Mouse (Mus musculus) midbrain, embryonic 16.5 days (tissue): Measurements from ENCODE around the gene Lmo2. TPM values are rescaled to one million over a fixed set of nuclear protein-coding genes. Genes with fewer than 3 reads are reported as not detected.

Source experiments
- ATAC-seq: fragments of 200-750 bp; cut with Nextera tagmentation; 2 replicates; pipeline ENCODE4 v1.8.0; 2017; ENCODE audit warnings: moderate TSS enrichment
- H3K27ac ChIP-seq: fragments of 300-500 bp; sonication (generic); 2 replicates; pipeline ENCODE4 v1.5.1; 2014; ENCODE audit warnings: mild to moderate bottlenecking, low read length, mixed read lengths
- H3K27me3 ChIP-seq: fragments of 300-500 bp; sonication (generic); 2 replicates; pipeline ENCODE4 v1.6.1; 2014; ENCODE audit warnings: low read depth, low read length, mixed read lengths; ENCODE audit not compliant: control insufficient read depth, insufficient read depth
- H3K36me3 ChIP-seq: fragments of 300-500 bp; sonication (generic); 2 replicates; pipeline ENCODE4 v1.6.1; 2014; ENCODE audit warnings: mild to moderate bottlenecking, low read length, moderate library complexity, mixed read lengths; ENCODE audit not compliant: control insufficient read depth, insufficient read depth
- H3K4me1 ChIP-seq: fragments of 300-500 bp; sonication (generic); 2 replicates; pipeline ENCODE4 v1.6.1; 2014; ENCODE audit warnings: mild to moderate bottlenecking, low read length, mixed read lengths; ENCODE audit not compliant: control insufficient read depth, insufficient read depth
- H3K4me2 ChIP-seq: fragments of 300-500 bp; sonication (generic); 2 replicates; pipeline ENCODE4 v1.6.1; 2014; ENCODE audit warnings: mild to moderate bottlenecking, low read length, mixed read lengths
- H3K4me3 ChIP-seq: fragments of 300-500 bp; sonication (generic); 2 replicates; pipeline ENCODE4 v1.5.1; 2014; ENCODE audit warnings: low read depth, mild to moderate bottlenecking, low read length, moderate library complexity, mixed read lengths
- H3K9ac ChIP-seq: fragments of 300-500 bp; sonication (generic); 2 replicates; pipeline ENCODE4 v1.6.1; 2014; ENCODE audit warnings: low read depth, low read length, mixed read lengths
- H3K9me3 ChIP-seq: fragments of 300-500 bp; sonication (generic); replicated peaks from 2 replicates; pipeline ENCODE4 v1.6.1; 2014; ENCODE audit warnings: mild to moderate bottlenecking, low read length, mixed read lengths; ENCODE audit not compliant: control insufficient read depth, poor library complexity, severe bottlenecking
- WGBS: fragments of 180-500 bp; shearing (Covaris S2); extraction: QIAGEN DNeasy Blood & Tissue Kit; methylation state at CpG from one replicate; pipeline ENCODE4 v1.1.7; 2014; 5-methylcytosine and 5-hydroxymethylcytosine counted together
- polyA plus RNA-seq: library from polyadenylated mRNA; unstranded; fragments of >200 nt; fragmentation: Nextera tagmentation; extraction: Ambion mirVana; gene quantifications from 2 replicates; pipeline ENCODE4 v1.2.1, GENCODE M21; 2015

Gene Lmo2
- polyA plus RNA-seq, 1 experiment from 2014 or later = 25.5 TPM

DNA sequence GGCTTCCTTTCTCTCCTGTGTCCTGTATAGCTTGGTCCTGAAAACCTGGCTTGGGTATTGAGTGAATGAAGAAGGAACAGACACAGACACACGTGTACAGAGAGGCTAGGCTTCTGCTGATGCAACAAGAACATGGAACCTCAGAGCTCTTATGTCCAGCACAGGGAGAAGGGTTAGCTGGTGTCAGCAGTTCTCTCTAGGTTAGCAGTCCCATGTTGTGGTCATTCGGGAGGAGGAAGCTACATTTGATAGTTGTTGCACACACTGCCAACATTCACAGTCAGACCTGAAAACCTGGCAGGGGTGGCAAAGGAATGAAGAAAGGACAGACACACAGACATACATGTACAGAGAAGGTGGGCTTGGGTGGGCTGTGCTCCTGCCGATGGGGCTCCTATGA, 2.1 kb upstream of the Lmo2 start:
- Histone ChIP-seq H3K36me3 (no peaks in the 10 kb centered on the region), H3K4me1 (no peaks in the 10 kb centered on the region), H3K27me3 (no peaks in the 10 kb centered on the region), H3K9me3 (no peaks in the 10 kb centered on the region), H3K4me3 (no peak overlapping the region), H3K9ac (no peak overlapping the region), H3K27ac (no peak overlapping the region), H3K4me2 (no peak overlapping the region)
- WGBS = 79% methylated on average over 3 of the region's 3 CpGs
- no peak for ATAC-seq

DNA sequence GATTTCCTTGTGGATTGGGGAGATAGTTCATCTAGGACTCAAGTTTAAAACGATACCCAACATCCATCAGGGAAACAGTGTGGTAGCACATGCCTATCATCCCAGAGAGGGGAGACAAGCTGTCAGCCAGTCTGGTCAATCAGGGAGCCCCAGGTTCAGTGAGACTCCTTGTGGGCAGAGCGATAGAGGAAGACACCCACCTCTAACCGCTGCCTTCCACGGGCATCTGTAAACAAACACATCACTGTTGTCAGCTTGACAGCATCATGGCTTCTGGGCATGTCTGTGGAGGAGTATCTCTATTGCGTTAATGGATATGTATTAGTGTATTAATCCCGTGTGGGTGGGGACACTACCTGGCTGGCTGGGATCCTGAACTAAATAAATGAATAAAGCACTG, 919 bp upstream of the Lmo2 start:
- no peak overlapping the region for H3K4me2 ChIP-seq
- ATAC-seq = no peak
- no peak overlapping the region for H3K4me3 ChIP-seq
- H3K4me1 ChIP-seq = no peaks in the 10 kb centered on the region
- 88% methylated on average over 6 of the region's 6 CpGs for WGBS
- H3K9me3 ChIP-seq = no peaks in the 10 kb centered on the region
- H3K36me3 ChIP-seq = no peaks in the 10 kb centered on the region
- no peaks in the 10 kb centered on the region for H3K27me3 ChIP-seq
- no peak overlapping the region for H3K27ac ChIP-seq
- H3K9ac ChIP-seq = no peak overlapping the region

DNA sequence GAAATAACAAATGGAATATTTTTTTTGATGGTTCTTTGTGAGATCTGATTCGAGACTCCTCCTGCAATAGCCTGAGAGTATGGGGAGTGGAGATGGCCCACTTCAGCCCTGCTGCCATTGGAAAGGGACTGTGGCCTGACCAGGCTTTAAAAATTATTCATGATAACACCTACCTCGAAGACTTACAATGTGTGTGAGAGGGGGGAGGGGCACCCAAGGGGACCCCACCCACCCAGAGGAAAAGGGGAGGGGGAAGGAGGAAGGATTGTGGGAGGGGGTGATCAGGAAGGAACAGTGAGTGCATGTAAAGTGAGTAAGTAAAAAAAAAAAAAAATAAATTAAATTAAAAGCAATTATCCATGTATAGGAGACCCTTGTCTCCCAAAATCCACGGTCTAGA, 848 bp downstream of the Lmo2 start:
- 82% methylated on average over 3 of the region's 3 CpGs for WGBS
- Histone ChIP-seq H3K9ac (no peak overlapping the region), H3K4me1 (no peaks in the 10 kb centered on the region), H3K4me3 (no peak overlapping the region), H3K4me2 (no peak overlapping the region), H3K27me3 (no peaks in the 10 kb centered on the region), H3K36me3 (no peaks in the 10 kb centered on the region), H3K27ac (no peak overlapping the region), H3K9me3 (no peaks in the 10 kb centered on the region)
- ATAC-seq = no peak

DNA sequence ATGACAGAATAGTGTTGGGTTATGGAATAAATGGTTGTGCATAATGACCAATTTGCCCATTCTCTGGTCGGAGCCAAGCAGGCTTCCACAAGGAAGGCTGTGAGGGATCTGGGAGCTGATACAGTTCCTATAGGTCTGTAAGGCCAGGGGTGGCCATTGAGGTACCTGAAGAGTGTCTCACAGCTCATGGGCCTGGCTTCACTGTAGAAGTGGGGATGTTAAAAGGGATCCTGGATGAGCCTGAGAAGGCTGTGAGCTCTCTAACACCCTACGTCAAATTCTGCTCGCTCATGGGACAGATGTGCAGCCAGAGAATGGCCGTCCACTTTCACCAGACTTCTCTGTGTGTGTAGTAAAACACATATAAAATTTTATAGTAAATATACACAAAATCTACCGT, 1.3 kb downstream of the Lmo2 start:
- Histone ChIP-seq H3K27me3 (no peaks in the 10 kb centered on the region), H3K4me3 (no peak overlapping the region), H3K9ac (no peak overlapping the region), H3K4me1 (no peaks in the 10 kb centered on the region), H3K27ac (no peak overlapping the region), H3K9me3 (no peaks in the 10 kb centered on the region), H3K36me3 (no peaks in the 10 kb centered on the region), H3K4me2 (no peak overlapping the region)
- no peak for ATAC-seq
- WGBS = 90% methylated on average over 5 of the region's 5 CpGs

DNA sequence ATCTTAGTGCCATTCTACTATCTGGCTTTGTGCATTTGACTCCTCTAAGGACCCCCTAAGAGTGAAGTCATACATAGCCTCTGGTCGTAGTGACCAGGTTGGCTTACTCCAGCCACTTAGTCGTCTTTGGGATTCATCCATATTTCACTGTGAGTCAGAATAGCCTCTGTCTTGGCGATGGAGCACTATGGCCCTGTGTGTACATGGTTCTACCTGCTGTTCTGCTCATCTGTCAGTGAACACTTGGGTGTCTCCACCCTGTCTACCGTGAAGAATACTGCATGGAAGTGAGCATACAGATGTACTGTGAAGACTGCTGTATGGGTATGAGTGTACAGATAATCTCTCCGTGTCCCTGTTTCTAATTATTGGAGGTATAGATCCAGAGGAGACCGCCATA, 1.8 kb downstream of the Lmo2 start:
- H3K9ac ChIP-seq = no peak overlapping the region
- H3K4me1 ChIP-seq = no peaks in the 10 kb centered on the region
- ATAC-seq = no peak
- no peak overlapping the region for H3K27ac ChIP-seq
- H3K4me3 ChIP-seq = no peak overlapping the region
- WGBS = 91% methylated on average over 6 of the region's 6 CpGs
- no peaks in the 10 kb centered on the region for H3K36me3 ChIP-seq
- no peak overlapping the region for H3K4me2 ChIP-seq
- no peaks in the 10 kb centered on the region for H3K27me3 ChIP-seq
- no peaks in the 10 kb centered on the region for H3K9me3 ChIP-seq

DNA sequence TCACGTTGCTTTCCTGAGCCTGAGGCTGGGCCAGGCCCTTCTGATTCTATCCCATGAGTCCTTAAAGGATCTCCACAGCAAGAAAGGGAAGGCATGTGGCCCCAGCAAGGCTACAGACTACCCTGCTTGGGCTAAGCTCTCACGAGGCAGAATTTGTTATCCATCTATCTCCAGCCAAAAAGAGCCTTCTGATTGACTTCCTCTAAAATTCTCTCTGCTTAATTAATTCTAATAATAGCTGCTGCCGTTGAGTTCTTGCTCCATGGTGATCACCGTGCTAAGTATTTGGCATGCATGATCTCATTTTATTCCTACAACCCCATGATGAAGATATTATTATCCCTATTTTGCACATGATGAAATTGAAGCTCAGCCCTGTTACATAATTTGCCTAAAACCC, 4.6 kb downstream of the Lmo2 start:
- no peak for ATAC-seq
- Histone ChIP-seq H3K27me3 (no peaks in the 10 kb centered on the region), H3K27ac (no peak overlapping the region), H3K36me3 (no peaks in the 10 kb centered on the region), H3K4me1 (no peaks in the 10 kb centered on the region), H3K4me2 (no peak overlapping the region), H3K9me3 (no peaks in the 10 kb centered on the region), H3K9ac (no peak overlapping the region), H3K4me3 (no peak overlapping the region)
- 65% methylated on average over 4 of the region's 4 CpGs for WGBS

DNA sequence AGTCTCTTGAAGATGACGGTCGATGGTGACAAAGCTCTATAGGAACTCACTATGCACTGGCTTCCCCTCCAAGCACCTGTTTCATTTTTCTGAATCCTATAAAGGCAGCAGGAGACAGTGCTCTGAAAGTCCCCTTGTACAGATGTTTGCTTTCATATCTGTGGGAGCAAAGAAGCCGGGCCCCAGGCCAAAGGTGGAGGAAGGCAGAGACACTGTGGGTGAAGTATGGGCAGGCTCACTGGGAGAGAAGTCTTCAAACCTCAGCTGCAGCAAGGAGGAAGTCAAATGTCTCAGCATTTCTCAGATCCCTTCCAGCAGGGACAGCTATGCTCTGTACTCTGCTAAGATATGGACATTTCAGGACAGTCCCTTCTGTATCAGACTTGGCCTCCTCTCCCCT, 7.6 kb downstream of the Lmo2 start:
- H3K27ac ChIP-seq = no peak overlapping the region
- no peak overlapping the region for H3K4me3 ChIP-seq
- WGBS = 88% methylated on average over 3 of the region's 3 CpGs
- no peak overlapping the region for H3K9ac ChIP-seq
- no peaks in the 10 kb centered on the region for H3K27me3 ChIP-seq
- H3K4me1 ChIP-seq = peaks cover 6% of the 10 kb centered on the region
- no peak overlapping the region for H3K4me2 ChIP-seq
- no peak for ATAC-seq
- no peaks in the 10 kb centered on the region for H3K9me3 ChIP-seq
- no peaks in the 10 kb centered on the region for H3K36me3 ChIP-seq

DNA sequence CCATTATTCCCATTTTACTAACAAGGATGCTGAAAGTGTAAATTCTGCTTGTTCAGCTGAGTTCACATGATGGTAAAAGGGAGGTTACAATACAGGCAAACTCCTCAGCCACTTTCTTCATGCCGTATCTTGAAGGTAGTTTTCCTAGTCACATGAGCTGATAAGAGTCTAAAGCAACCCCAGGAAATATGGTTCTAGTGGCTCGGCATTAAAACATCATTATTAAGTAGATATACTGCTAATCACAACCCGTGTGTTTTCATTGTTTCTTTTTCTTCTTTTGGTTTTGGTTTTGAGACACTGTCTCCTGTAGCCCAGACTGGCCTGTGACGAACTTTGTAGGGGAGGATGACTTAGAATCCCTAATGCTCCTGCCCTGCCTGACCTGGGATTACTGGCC, 10.4 kb downstream of the Lmo2 start:
- H3K9me3 ChIP-seq = no peaks in the 10 kb centered on the region
- no peak overlapping the region for H3K9ac ChIP-seq
- no peak overlapping the region for H3K4me2 ChIP-seq
- H3K4me3 ChIP-seq = no peak overlapping the region
- H3K27ac ChIP-seq = no peak overlapping the region
- no peak for ATAC-seq
- H3K4me1 ChIP-seq = peaks cover 16% of the 10 kb centered on the region
- WGBS = 88% methylated on average over 4 of the region's 4 CpGs
- H3K36me3 ChIP-seq = no peaks in the 10 kb centered on the region
- H3K27me3 ChIP-seq = no peaks in the 10 kb centered on the region

DNA sequence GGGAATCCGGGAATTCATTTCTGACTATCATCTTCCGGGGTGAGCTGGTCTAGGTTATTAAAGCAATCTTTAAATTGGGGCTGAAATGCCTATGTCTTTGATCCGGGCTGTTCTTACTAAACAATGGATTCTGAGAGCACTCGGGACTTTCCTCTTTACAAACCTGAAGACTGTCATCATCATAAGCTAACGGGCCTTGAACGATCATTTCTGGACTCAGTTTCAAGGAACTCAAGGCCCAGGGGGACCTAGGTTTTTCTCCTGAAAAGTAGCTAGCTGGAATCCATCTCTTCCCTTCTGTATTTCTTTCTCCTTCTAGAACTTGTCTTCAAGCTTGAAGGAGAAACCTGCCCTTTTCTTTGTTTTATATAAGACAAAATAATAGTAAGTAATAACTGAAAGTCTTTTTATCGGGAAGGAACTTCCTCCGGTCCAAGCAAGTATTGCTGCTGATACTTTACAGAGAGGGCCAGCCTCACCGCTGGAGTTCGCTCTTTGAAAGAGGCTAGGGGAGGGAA, 11.2 kb downstream of the Lmo2 start:
- peak overlapping the region; percentile 85 for H3K27ac ChIP-seq

More for the DNA sequence above, 11.2 kb downstream of the Lmo2 start:
- no peaks in the 10 kb centered on the region for H3K36me3 ChIP-seq
- no peaks in the 10 kb centered on the region for H3K27me3 ChIP-seq
- WGBS = 18% methylated on average over 10 of the region's 10 CpGs
- no peaks in the 10 kb centered on the region for H3K9me3 ChIP-seq
- H3K4me2 ChIP-seq = peak overlapping the region; percentile 98
- peak overlapping the region; percentile 93 for H3K4me3 ChIP-seq
- peaks cover 16% of the 10 kb centered on the region for H3K4me1 ChIP-seq
- H3K9ac ChIP-seq = peak overlapping the region; percentile 90
- no peak for ATAC-seq
